Mouse (Mus musculus) spleen, adult 2 months (tissue): Measurements from ENCODE around the gene Olfr883. TPM values are rescaled to one million over a fixed set of nuclear protein-coding genes. Genes with fewer than 3 reads are reported as not detected.

Experiments used
- DNase-seq, 2 experiments: peaks; one replicate each; pipeline versions ENCODE4 v3.0.0 to v3.0.0-alpha.2; 2012 to 2021; ENCODE audit warnings: low spot score in 2 of 2, low read depth in 1 of 2
- H3K27ac ChIP-seq: fragments of 200-500 bp; 2 replicates; pipeline ENCODE4 v1.5.1; 2012; ENCODE audit warnings: low read length, inconsistent platforms; ENCODE audit not compliant: insufficient read depth
- H3K27me3 ChIP-seq: fragments of 200-500 bp; 2 replicates; pipeline ENCODE4 v1.6.1; 2012; ENCODE audit warnings: mild to moderate bottlenecking, moderate library complexity, low read length, inconsistent platforms; ENCODE audit not compliant: control insufficient read depth, insufficient read depth
- H3K36me3 ChIP-seq: fragments of 200-500 bp; 2 replicates; pipeline ENCODE4 v1.6.1; 2012; ENCODE audit warnings: mild to moderate bottlenecking, low read length, inconsistent platforms; ENCODE audit not compliant: control insufficient read depth, insufficient read depth
- H3K4me1 ChIP-seq: fragments of 200-500 bp; 2 replicates; pipeline ENCODE4 v1.6.1; 2011; ENCODE audit warnings: inconsistent platforms; ENCODE audit not compliant: control insufficient read depth, insufficient read depth, insufficient read length
- H3K4me3 ChIP-seq: fragments of 200-500 bp; 2 replicates; pipeline ENCODE4 v1.5.1; 2011; ENCODE audit warnings: mild to moderate bottlenecking, inconsistent platforms; ENCODE audit not compliant: insufficient read depth, insufficient read length; ENCODE audit errors: extremely low read depth
- CTCF ChIP-seq: fragments of 200-500 bp; IDR thresholded peaks from 2 replicates; pipeline ENCODE4 v1.5.1; 2011; ENCODE audit warnings: mild to moderate bottlenecking, inconsistent platforms; ENCODE audit not compliant: insufficient read depth, insufficient read length, insufficient replicate concordance; ENCODE audit errors: extremely low read depth
- POLR2A ChIP-seq: fragments of 200-500 bp; IDR thresholded peaks from 2 replicates; pipeline ENCODE4 v1.6.1; 2011; ENCODE audit warnings: low read depth, low read length, inconsistent platforms
- WGBS: fragments of 180-500 bp; shearing (Covaris S2); methylation state at CpG from one replicate; pipeline ENCODE4 v1.1.7; 2018; 5-methylcytosine and 5-hydroxymethylcytosine counted together
- polyA plus RNA-seq: library from polyadenylated mRNA; depleted of rRNA; stranded (reverse); fragments of >200 nt; gene quantifications from 2 replicates; pipeline ENCODE4 v1.2.3, GENCODE M21; 2012; rRNA removed

Gene Olfr883
- polyA plus RNA-seq, result not detected in 2 replicates

GRCm38 (mm10) chr9:38025508-38025907 is at the start of gene Olfr883:
Gene Olfr883, plus strand, starts transcription at chr9:38025808.
- no peak within 1 kb of the TSS for H3K4me3 ChIP-seq
- H3K27me3 ChIP-seq, result no peaks in the 10 kb centered on the region
- H3K36me3 ChIP-seq, result no peaks in the 10 kb centered on the region
- 78% methylated on average over 1 of the region's 1 CpGs for WGBS
- H3K27ac ChIP-seq, result no peak within 1 kb of the TSS
- no peaks in the 10 kb centered on the region for H3K4me1 ChIP-seq
- no peak for TF ChIP-seq CTCF
- no peak for TF ChIP-seq POLR2A
- DNase-seq, result no peak

GRCm38 (mm10) chr9:37991525-37991924 is 34.1 kb upstream of the Olfr883 start, which contains the start of gene Olfr881:
Gene Olfr881, plus strand, starts transcription at chr9:37991825.
- Histone ChIP-seq H3K27ac (no peak within 1 kb of the TSS), H3K4me3 (no peak within 1 kb of the TSS), H3K36me3 (no peaks in the 10 kb centered on the region), H3K4me1 (no peaks in the 10 kb centered on the region), H3K27me3 (no peaks in the 10 kb centered on the region)
- DNase-seq, result no peak
- TF ChIP-seq POLR2A, result no peak
- TF ChIP-seq CTCF, result no peak

- TF ChIP-seq CTCF, result no peak
- H3K4me1 ChIP-seq, result no peaks in the 10 kb centered on the region
- no peaks in the 10 kb centered on the region for H3K27me3 ChIP-seq
- H3K27ac ChIP-seq, result no peak overlapping the region
- WGBS, result 45% methylated on average over 2 of the region's 2 CpGs
- no peak overlapping the region for H3K4me3 ChIP-seq
- DNase-seq, result no peak
- no peaks in the 10 kb centered on the region for H3K36me3 ChIP-seq
These were observed 26.9 kb upstream of the Olfr883 start for GRCm38 (mm10) chr9:37998581-37999204.

GRCm38 (mm10) chr9:38000021-38000420 is 25.6 kb upstream of the Olfr883 start:
- Histone ChIP-seq H3K27me3 (no peaks in the 10 kb centered on the region), H3K36me3 (no peaks in the 10 kb centered on the region), H3K4me1 (no peaks in the 10 kb centered on the region), H3K4me3 (no peak overlapping the region), H3K27ac (no peak overlapping the region)
- TF ChIP-seq CTCF, result no peak
- no peak for TF ChIP-seq POLR2A
- WGBS, result 47% methylated on average over 1 of the region's 1 CpGs
- DNase-seq, result no peak

GRCm38 (mm10) chr9:38046255-38046654 is 20.6 kb downstream of the Olfr883 start, which contains the start of gene Olfr884:
Gene Olfr884, plus strand, starts transcription at chr9:38046555.
- WGBS, result 74% methylated on average over 1 of the region's 1 CpGs
- Histone ChIP-seq H3K27me3 (no peaks in the 10 kb centered on the region), H3K4me3 (no peak within 1 kb of the TSS), H3K4me1 (no peaks in the 10 kb centered on the region), H3K36me3 (no peaks in the 10 kb centered on the region), H3K27ac (no peak within 1 kb of the TSS)
- DNase-seq, result no peak
- no peak for TF ChIP-seq POLR2A
- no peak for TF ChIP-seq CTCF

DNA sequence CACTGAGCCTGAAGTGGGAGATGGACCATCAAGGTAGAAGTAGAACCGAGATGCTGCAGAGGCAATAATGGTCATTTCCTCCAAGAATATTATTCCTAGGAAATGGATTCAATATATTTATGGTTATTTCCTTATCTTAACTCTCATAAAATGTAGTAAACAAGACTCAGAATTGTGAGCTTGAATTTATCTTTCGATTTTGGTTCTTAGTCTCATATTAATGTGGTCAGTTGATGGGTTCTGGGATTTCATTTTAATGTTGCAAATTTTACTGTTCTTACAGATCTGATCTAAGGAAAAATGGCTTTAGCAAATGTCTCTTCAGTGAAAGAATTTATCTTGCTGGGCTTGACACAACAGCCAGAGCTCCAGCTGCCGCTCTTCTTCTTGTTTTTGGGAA is 35.4 kb downstream of the Olfr883 start, which contains the start of gene Olfr885:
Olfr885 (plus strand) TSS at position 301 of the 400 bp plus-strand sequence.
- Histone ChIP-seq H3K4me1 (no peaks in the 10 kb centered on the region), H3K27me3 (no peaks in the 10 kb centered on the region), H3K27ac (no peak within 1 kb of the TSS), H3K4me3 (no peak within 1 kb of the TSS), H3K36me3 (no peaks in the 10 kb centered on the region)
- DNase-seq, result no peak
- 83% methylated on average over 3 of the region's 3 CpGs for WGBS
- no peak for TF ChIP-seq CTCF
- no peak for TF ChIP-seq POLR2A

Other genes starting within 250 kb of the Olfr883 start
- not detected in 2 replicates for gene Olfr876, start 222.8 kb upstream of the Olfr883 start, polyA plus RNA-seq
- not detected in 2 replicates for gene Olfr877, start 171.5 kb upstream of the Olfr883 start, polyA plus RNA-seq
- gene Olfr145, start 129.1 kb upstream of the Olfr883 start, polyA plus RNA-seq, result not detected in 2 replicates
- gene Olfr878, start 108.0 kb upstream of the Olfr883 start, polyA plus RNA-seq, result not detected in 2 replicates
- not detected in 2 replicates for gene Olfr881, start 34.0 kb upstream of the Olfr883 start, polyA plus RNA-seq
- gene Olfr884, start 20.7 kb downstream of the Olfr883 start, polyA plus RNA-seq, result not detected in 2 replicates
- not detected in 2 replicates for gene Olfr885, start 35.5 kb downstream of the Olfr883 start, polyA plus RNA-seq
- gene Olfr887, start 58.3 kb downstream of the Olfr883 start, polyA plus RNA-seq, result not detected in 2 replicates
- gene Olfr888, start 82.3 kb downstream of the Olfr883 start, polyA plus RNA-seq, result not detected in 2 replicates
- gene Olfr889, start 89.4 kb downstream of the Olfr883 start, polyA plus RNA-seq, result not detected in 2 replicates
- not detected in 2 replicates for gene Olfr890, start 116.7 kb downstream of the Olfr883 start, polyA plus RNA-seq
- not detected in 2 replicates for gene Olfr891, start 155.0 kb downstream of the Olfr883 start, polyA plus RNA-seq
- gene Olfr893, start 182.6 kb downstream of the Olfr883 start, polyA plus RNA-seq, result not detected in 2 replicates
- gene Olfr894, start 192.2 kb downstream of the Olfr883 start, polyA plus RNA-seq, result not detected in 2 replicates
- gene Olfr143, start 227.0 kb downstream of the Olfr883 start, polyA plus RNA-seq, result not detected in 2 replicates
- gene Olfr895, start 242.0 kb downstream of the Olfr883 start, polyA plus RNA-seq, result not detected in 2 replicates